Mouse (Mus musculus): Measurements from ENCODE around the gene Tctex1d4.

Gene Tctex1d4

Small RNAs within 50 kb of the gene (microRNA-seq; reads per million reads assigned to microRNA genes)
- gene Gm22398: 0 reads per million in 2 experiments

Data from adrenal gland (tissue).